Mouse (Mus musculus): ENCODE results near the gene Znrd1.

DNA sequence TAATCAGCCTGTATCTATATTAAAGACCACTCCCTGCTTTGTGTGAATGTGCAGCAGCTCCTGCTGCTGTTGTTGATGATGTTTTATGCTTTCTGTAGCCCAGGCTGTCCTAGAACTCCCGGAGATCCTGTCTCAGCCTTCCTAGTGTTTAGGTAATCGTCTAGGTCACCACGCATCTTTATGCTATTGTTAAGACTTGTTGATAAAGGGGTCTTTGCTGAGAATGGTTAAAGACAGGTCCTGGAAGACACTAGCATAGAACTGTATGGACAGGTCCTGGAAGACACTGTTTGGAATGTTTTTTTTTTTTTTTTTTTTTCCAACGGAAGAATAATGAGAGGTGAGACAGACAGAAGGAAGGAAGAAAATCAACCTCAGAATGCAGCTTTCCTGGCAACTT is 45.0 kb upstream of the Znrd1 start:
- no peak for TF ChIP-seq TAL1 (conservative IDR thresholded peaks at IDR 0.05; ENCODE audit: low read depth, low read length)
- no peak for TF ChIP-seq CTCF (IDR thresholded peaks at IDR 0.05; ENCODE audit: low read depth, low read length)
- no peak for TF ChIP-seq GATA1 (IDR thresholded peaks at IDR 0.05; ENCODE audit: borderline replicate concordance, low read length)
- no peak for TF ChIP-seq POLR2AphosphoS5 (IDR thresholded peaks at IDR 0.05; ENCODE audit: insufficient replicate concordance, low read depth, low read length)
